Mouse (Mus musculus): ENCODE measurements around the gene 2610507B11Rik. TPM values are rescaled to one million over a fixed set of nuclear protein-coding genes. Genes with fewer than 3 reads are reported as not detected.

Gene 2610507B11Rik
- total and polyA plus RNA-seq, 3 experiments = 75.8 to 80.5 (median 77.6) TPM

DNA sequence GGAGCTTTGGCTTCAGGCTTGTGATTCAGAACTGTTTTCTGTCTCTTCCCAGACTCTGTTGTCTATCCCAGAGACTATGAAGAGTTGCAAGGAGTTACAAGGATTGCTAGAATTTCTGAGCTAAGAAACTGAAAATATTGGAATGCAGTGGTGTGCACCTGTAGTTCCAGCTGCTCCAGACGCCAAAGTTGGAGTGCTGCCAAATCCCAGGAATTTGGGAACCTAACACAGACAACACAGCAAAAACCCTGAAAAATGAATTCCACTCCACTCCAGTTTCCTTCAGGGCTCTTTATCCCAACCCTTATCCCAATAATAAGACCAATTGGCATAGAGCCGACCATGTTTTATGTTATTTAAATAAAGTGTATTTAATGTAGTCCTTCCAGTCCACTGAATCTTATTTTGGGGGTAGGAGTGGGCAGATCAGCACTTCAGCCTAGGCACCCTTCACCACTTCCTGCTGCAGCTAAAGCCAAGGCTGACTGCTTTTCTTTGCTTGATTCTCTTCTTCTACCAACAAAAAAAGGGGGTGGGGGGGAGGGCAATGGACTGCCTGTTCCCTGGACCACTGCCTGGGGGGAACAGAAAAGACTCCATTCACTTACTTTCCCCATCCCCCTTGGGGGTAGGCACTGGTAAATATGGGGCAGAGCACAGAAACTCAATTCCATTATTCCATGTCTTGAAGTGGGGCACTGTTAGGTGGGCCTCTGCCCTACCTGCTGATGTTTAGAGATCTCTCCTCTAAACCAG lies 60.7 kb downstream of the 2610507B11Rik start (continued):
- TF ChIP-seq MAFK (IDR thresholded peaks at IDR 0.05; ENCODE audit: borderline replicate concordance, low read depth, low read length) = no peak
- no peak for TF ChIP-seq UBTF (IDR thresholded peaks at IDR 0.05; ENCODE audit: borderline replicate concordance, insufficient read depth, low read depth, low read length)
- TF ChIP-seq TAL1 (IDR thresholded peaks at IDR 0.05; ENCODE audit: low read length) = no peak

DNA sequence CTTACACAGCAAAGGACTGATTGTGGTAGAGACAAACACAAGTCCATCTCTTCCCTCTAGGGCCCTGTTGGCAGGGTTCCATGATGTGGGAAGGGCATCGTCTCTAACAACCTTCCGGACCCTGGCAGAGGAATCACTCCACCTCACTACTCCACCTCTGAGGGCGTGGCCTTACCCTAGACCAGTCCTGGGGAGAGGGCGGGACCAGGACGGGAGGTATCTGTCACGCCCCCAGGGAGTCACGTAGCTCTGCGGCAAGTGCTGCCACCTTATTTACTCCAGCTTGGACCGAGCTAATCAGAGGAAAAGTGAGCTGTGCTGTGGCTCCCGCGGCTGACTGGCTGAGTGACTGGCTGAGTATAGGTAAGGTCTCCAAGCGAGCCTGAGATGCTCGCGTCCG lies 61.3 kb downstream of the 2610507B11Rik start, which contains the start of gene Aldoc:
Gene Aldoc (plus strand): TSS at position 109 of the 400 bp plus-strand sequence.
- H3K36me3 ChIP-seq (ENCODE audit: control insufficient read depth in 1 of 2, insufficient read depth in 2 of 2, low read length in 2 of 2) = peaks cover 5 to 19% of the 10 kb centered on the region in 2 experiments
- peaks cover 2 to 3% of the 10 kb centered on the region in 2 experiments; a peak in 2 of 4 replicates for H3K4me1 ChIP-seq (ENCODE audit: control insufficient read depth in 1 of 2, insufficient read depth in 2 of 2, low read length in 2 of 2)
- H3K27me3 ChIP-seq (ENCODE audit: control insufficient read depth in 1 of 2, insufficient read depth in 2 of 2, low read length in 2 of 2) = no peaks in the 10 kb centered on the region
- peak; percentile 98 for DNase-seq (ENCODE audit: low read depth, low spot score)
- peak within 1 kb of the TSS in 1 of 2 experiments; percentile 29; a peak in 2 of 4 replicates for H3K4me3 ChIP-seq (ENCODE audit: control insufficient read depth in 1 of 2, insufficient read depth in 1 of 2, low read depth in 2 of 2, low read length in 2 of 2)
- no peaks in the 10 kb centered on the region for H3K79me2 ChIP-seq (ENCODE audit: control insufficient read depth, insufficient read depth, low read length, poor library complexity)
- H3K9ac ChIP-seq (ENCODE audit: control insufficient read depth, low read depth, low read length, poor library complexity, severe bottlenecking) = no peak within 1 kb of the TSS
- H3K27ac ChIP-seq (ENCODE audit: control insufficient read depth, low read depth, low read length) = no peak within 1 kb of the TSS
- H3K9me3 ChIP-seq (replicated peaks; ENCODE audit: insufficient read depth, low read length) = no peaks in the 10 kb centered on the region
- TF ChIP-seq NRF1 (IDR thresholded peaks at IDR 0.05; ENCODE audit: insufficient read depth, low read depth, low read length, poor library complexity, severe bottlenecking) = no peak
- peak; percentile 83 for TF ChIP-seq POLR2AphosphoS2 (IDR thresholded peaks at IDR 0.05; ENCODE audit: low read length)
- no peak for TF ChIP-seq TAL1 (IDR thresholded peaks at IDR 0.05; ENCODE audit: low read length)
- no peak for TF ChIP-seq CTCF (IDR thresholded peaks at IDR 0.05 in 2 of 3, conservative IDR thresholded peaks at IDR 0.05 in 1 of 3; ENCODE audit: control insufficient read depth in 1 of 3, insufficient read depth in 1 of 3, low read depth in 2 of 3, low read length in 3 of 3, poor library complexity in 1 of 3, severe bottlenecking in 1 of 3)
- TF ChIP-seq MYB (IDR thresholded peaks at IDR 0.05; ENCODE audit: low read depth, low read length) = no peak
- TF ChIP-seq HCFC1 (IDR thresholded peaks at IDR 0.05; ENCODE audit: low read depth, low read length) = peak; percentile 41; the same call in 1 of the 2 replicates
- no peak for TF ChIP-seq USF1 (IDR thresholded peaks at IDR 0.05; ENCODE audit: low read depth, low read length)
- 0 out of 4 replicates have a peak, but pooled peaks of 1 of the 2 experiments have one; percentile 46 for TF ChIP-seq POLR2A (IDR thresholded peaks at IDR 0.05; ENCODE audit: control insufficient read depth in 1 of 2, insufficient read depth in 1 of 2, low read depth in 1 of 2, low read length in 2 of 2, poor library complexity in 1 of 2)
- TF ChIP-seq MEF2A (IDR thresholded peaks at IDR 0.05; ENCODE audit: extremely low read depth, insufficient replicate concordance, low read depth, low read length, poor library complexity, severe bottlenecking) = no peak
- no peak for TF ChIP-seq POLR2AphosphoS5 (IDR thresholded peaks at IDR 0.05; ENCODE audit: borderline replicate concordance, low read depth, low read length)
- no peak for TF ChIP-seq BHLHE40 (IDR thresholded peaks at IDR 0.05; ENCODE audit: borderline replicate concordance, low read depth, low read length)
- TF ChIP-seq MAX (IDR thresholded peaks at IDR 0.05; ENCODE audit: low read length) = peak; percentile 46; the same call in 1 of the 2 replicates
- no peak for TF ChIP-seq USF2 (IDR thresholded peaks at IDR 0.05; ENCODE audit: borderline replicate concordance in 1 of 2, insufficient read depth in 1 of 2, low read depth in 1 of 2, low read length in 2 of 2)
- 0 out of 2 replicates have a peak, but pooled peaks have one; percentile 41 for TF ChIP-seq ELF1 (IDR thresholded peaks at IDR 0.05; ENCODE audit: low read depth, low read length)
- TF ChIP-seq NELFE (IDR thresholded peaks at IDR 0.05; ENCODE audit: low read depth, low read length) = 0 out of 2 replicates have a peak, but pooled peaks have one; percentile 37
- TF ChIP-seq RCOR1 (IDR thresholded peaks at IDR 0.05; ENCODE audit: low read depth, low read length) = peak; percentile 25; the same call in 1 of the 2 replicates
- TF ChIP-seq UBTF (IDR thresholded peaks at IDR 0.05; ENCODE audit: borderline replicate concordance, insufficient read depth, low read depth, low read length) = no peak
- no peak for TF ChIP-seq E2F4 (IDR thresholded peaks at IDR 0.05; ENCODE audit: borderline replicate concordance, low read depth, low read length)
- TF ChIP-seq MAFK (IDR thresholded peaks at IDR 0.05; ENCODE audit: borderline replicate concordance, low read depth, low read length) = no peak
- 0 out of 2 replicates have a peak, but pooled peaks have one; percentile 20 for TF ChIP-seq TCF12 (IDR thresholded peaks at IDR 0.05; ENCODE audit: low read depth, low read length)
- no peak for TF ChIP-seq ETS1 (IDR thresholded peaks at IDR 0.05; ENCODE audit: low read depth, low read length)
- TF ChIP-seq ZKSCAN1 (IDR thresholded peaks at IDR 0.05; ENCODE audit: low read depth, low read length) = no peak
- TF ChIP-seq SIN3A (IDR thresholded peaks at IDR 0.05; ENCODE audit: low read length) = peak; percentile 44; the same call in 1 of the 2 replicates
- TF ChIP-seq ZNF384 (IDR thresholded peaks at IDR 0.05; ENCODE audit: low read depth, low read length) = no peak
- peak; percentile 44; the same call in 1 of the 2 replicates for TF ChIP-seq TBP (IDR thresholded peaks at IDR 0.05; ENCODE audit: low read depth, low read length)
- no peak for TF ChIP-seq ZC3H11A (IDR thresholded peaks at IDR 0.05; ENCODE audit: low read depth, low read length)
- no peak for TF ChIP-seq GABPA (IDR thresholded peaks at IDR 0.05; ENCODE audit: low read depth, low read length)
- TF ChIP-seq MYC (IDR thresholded peaks at IDR 0.05; ENCODE audit: low read depth, low read length) = 0 out of 2 replicates have a peak, but pooled peaks have one; percentile 38
- no peak for TF ChIP-seq GATA1 (IDR thresholded peaks at IDR 0.05; ENCODE audit: low read depth, low read length)
- no peak for TF ChIP-seq CHD2 (IDR thresholded peaks at IDR 0.05; ENCODE audit: low read length)
- TF ChIP-seq SMC3 (IDR thresholded peaks at IDR 0.05; ENCODE audit: low read depth, low read length) = no peak
- no peak for TF ChIP-seq CHD1 (IDR thresholded peaks at IDR 0.05; ENCODE audit: low read depth, low read length)

All from MEL (cell line).